Mouse (Mus musculus) testis, postnatal 14 days (tissue): ENCODE measurements around the gene Nacc2.

Experiments
- DNase-seq: peaks from one replicate; pipeline ENCODE4 v3.0.0; 2021; ENCODE audit warnings: low spot score

Gene Nacc2

GRCm38 (mm10) chr2:26139545-26140206 is 16.7 kb upstream of the Nacc2 start:
- peak; percentile 84 for DNase-seq

- no peak for DNase-seq
Observed at GRCm38 (mm10) chr2:26139034-26139544, 16.1 kb upstream of the Nacc2 start.

- DNase-seq: peak; percentile 75
Observed at GRCm38 (mm10) chr2:26138252-26139033, 15.4 kb upstream of the Nacc2 start.

- no peak for DNase-seq
Observed at GRCm38 (mm10) chr2:26134591-26134990, 11.6 kb upstream of the Nacc2 start.

GRCm38 (mm10) chr2:26132628-26133551 is 9.9 kb upstream of the Nacc2 start:
- DNase-seq: peak; percentile 81

GRCm38 (mm10) chr2:26131327-26131726 is 8.3 kb upstream of the Nacc2 start:
- no peak for DNase-seq

- no peak for DNase-seq
Observed at GRCm38 (mm10) chr2:26129962-26130361, 6.9 kb upstream of the Nacc2 start.

GRCm38 (mm10) chr2:26129346-26129745 is 6.3 kb upstream of the Nacc2 start:
- no peak for DNase-seq

- DNase-seq: no peak
Observed at GRCm38 (mm10) chr2:26122171-26123078, 595 bp downstream of the Nacc2 start.

- DNase-seq: no peak
Observed at GRCm38 (mm10) chr2:26121541-26122083, 1.4 kb downstream of the Nacc2 start.

GRCm38 (mm10) chr2:26119626-26120025 is 3.4 kb downstream of the Nacc2 start:
- DNase-seq: no peak

GRCm38 (mm10) chr2:26119310-26119592 is 3.8 kb downstream of the Nacc2 start:
- DNase-seq: no peak

GRCm38 (mm10) chr2:26118584-26119309 is 4.3 kb downstream of the Nacc2 start:
- no peak for DNase-seq

GRCm38 (mm10) chr2:26117580-26117979 is 5.4 kb downstream of the Nacc2 start:
- DNase-seq: no peak

GRCm38 (mm10) chr2:26116550-26116949 is 6.5 kb downstream of the Nacc2 start:
- DNase-seq: no peak

GRCm38 (mm10) chr2:26115215-26115614 is 7.8 kb downstream of the Nacc2 start:
- no peak for DNase-seq

- no peak for DNase-seq
Observed at GRCm38 (mm10) chr2:26108237-26108636, 14.8 kb downstream of the Nacc2 start.

- no peak for DNase-seq
Observed at GRCm38 (mm10) chr2:26107011-26107410, 16.0 kb downstream of the Nacc2 start.

- DNase-seq: no peak
Observed at GRCm38 (mm10) chr2:26106233-26106632, 16.8 kb downstream of the Nacc2 start.

GRCm38 (mm10) chr2:26100296-26100695 is 22.7 kb downstream of the Nacc2 start:
- DNase-seq: no peak
